Mouse (Mus musculus) right cerebral cortex, postnatal 36 days (tissue): ENCODE measurements at regions not wholly inside any gene's neighbourhood (a gene's known extent, or its start where the extent isn't known, plus 50 kb on each side); places are given as distances from the start of the nearest gene placed in this dataset.

Experiments used
- DNase-seq, 2 experiments: peaks; one replicate each; pipeline ENCODE4 v3.0.0; 2022; ENCODE audit warnings: low spot score in 2 of 2, mixed read lengths in 1 of 2

- DNase-seq, result no peak
Observed at GRCm38 (mm10) chr14:47795062-47795461, 146.8 kb downstream of the Ktn1 start.

- no peak for DNase-seq
Observed at GRCm38 (mm10) chr14:47798203-47798602, 150.0 kb downstream of the Ktn1 start.

GRCm38 (mm10) chr14:47799564-47799963 lies 151.3 kb downstream of the Ktn1 start:
- DNase-seq, result no peak

GRCm38 (mm10) chr14:47805202-47805601 lies 157.0 kb downstream of the Ktn1 start:
- no peak for DNase-seq

GRCm38 (mm10) chr14:47805771-47806535 lies 157.7 kb downstream of the Ktn1 start:
- no peak for DNase-seq

- DNase-seq, result no peak
Observed at GRCm38 (mm10) chr14:47808097-47808910, 160.1 kb downstream of the Ktn1 start.

- DNase-seq, result no peak
Observed at GRCm38 (mm10) chr14:47818224-47818623, 170.0 kb downstream of the Ktn1 start.

- no peak for DNase-seq
Observed at GRCm38 (mm10) chr14:47818641-47819040, 170.4 kb downstream of the Ktn1 start.

GRCm38 (mm10) chr14:47820571-47821143 lies 172.4 kb downstream of the Ktn1 start:
- no peak for DNase-seq

- DNase-seq, result no peak
Observed at GRCm38 (mm10) chr14:47823182-47823581, 174.9 kb downstream of the Ktn1 start.

- no peak for DNase-seq
Observed at GRCm38 (mm10) chr14:47823696-47824095, 175.4 kb downstream of the Ktn1 start.

GRCm38 (mm10) chr14:47825446-47825956 lies 177.3 kb downstream of the Ktn1 start:
- DNase-seq, result no peak

- DNase-seq, result no peak
Observed at GRCm38 (mm10) chr14:47826545-47826944, 178.3 kb downstream of the Ktn1 start.

- no peak for DNase-seq
Observed at GRCm38 (mm10) chr14:47827623-47828022, 179.4 kb downstream of the Ktn1 start.

- no peak for DNase-seq
Observed at GRCm38 (mm10) chr14:47833696-47834095, 185.4 kb downstream of the Ktn1 start.

- no peak for DNase-seq
Observed at GRCm38 (mm10) chr14:47835408-47835807, 187.2 kb downstream of the Ktn1 start.

- no peak for DNase-seq
Observed at GRCm38 (mm10) chr14:47839493-47840215, 191.4 kb downstream of the Ktn1 start.

- DNase-seq, result no peak
Observed at GRCm38 (mm10) chr14:47844366-47844765, 196.1 kb downstream of the Ktn1 start.

GRCm38 (mm10) chr14:47848861-47849260 lies 200.6 kb downstream of the Ktn1 start:
- DNase-seq, result no peak

- DNase-seq, result no peak
Observed at GRCm38 (mm10) chr14:47856280-47856765, 208.1 kb downstream of the Ktn1 start.

GRCm38 (mm10) chr14:47857271-47857670 lies 209.0 kb downstream of the Ktn1 start:
- DNase-seq, result no peak
